Mouse (Mus musculus) neural tube, embryonic 10.5 days (tissue): ENCODE data around the gene Lrig1.

ENCODE experiments used
- DNase-seq: peaks from one replicate; pipeline ENCODE4 v3.0.0-alpha.2; 2017; ENCODE audit warnings: low spot score; ENCODE audit errors: extremely low spot score

Lrig1 gene

GRCm38 (mm10) chr6:94648496-94648895, 51.5 kb downstream of the Lrig1 start:
- DNase-seq: no peak

- peak; percentile 51 for DNase-seq
These were observed 52.2 kb downstream of the Lrig1 start for GRCm38 (mm10) chr6:94647574-94648430.

GRCm38 (mm10) chr6:94646902-94647301, 53.1 kb downstream of the Lrig1 start:
- no peak for DNase-seq

- DNase-seq: no peak
These were observed 53.6 kb downstream of the Lrig1 start for GRCm38 (mm10) chr6:94646274-94646863.

- no peak for DNase-seq
These were observed 54.2 kb downstream of the Lrig1 start for GRCm38 (mm10) chr6:94645723-94646122.

GRCm38 (mm10) chr6:94644641-94645040, 55.3 kb downstream of the Lrig1 start:
- no peak for DNase-seq

- DNase-seq: no peak
These were observed 56.0 kb downstream of the Lrig1 start for GRCm38 (mm10) chr6:94643989-94644388.

GRCm38 (mm10) chr6:94642048-94642447, 57.9 kb downstream of the Lrig1 start:
- no peak for DNase-seq

- DNase-seq: peak; percentile 47
These were observed 59.7 kb downstream of the Lrig1 start for GRCm38 (mm10) chr6:94640297-94640696.

- no peak for DNase-seq
These were observed 62.9 kb downstream of the Lrig1 start for GRCm38 (mm10) chr6:94637024-94637434.

GRCm38 (mm10) chr6:94635343-94635742, 64.6 kb downstream of the Lrig1 start:
- DNase-seq: no peak

- DNase-seq: no peak
These were observed 65.2 kb downstream of the Lrig1 start for GRCm38 (mm10) chr6:94634710-94635109.

- DNase-seq: no peak
These were observed 65.7 kb downstream of the Lrig1 start for GRCm38 (mm10) chr6:94634274-94634673.

GRCm38 (mm10) chr6:94631779-94632082, 68.2 kb downstream of the Lrig1 start:
- DNase-seq: no peak

- DNase-seq: no peak
These were observed 68.7 kb downstream of the Lrig1 start for GRCm38 (mm10) chr6:94631051-94631778.

GRCm38 (mm10) chr6:94628787-94629186, 71.2 kb downstream of the Lrig1 start:
- DNase-seq: no peak

GRCm38 (mm10) chr6:94627714-94628595, 72.0 kb downstream of the Lrig1 start:
- no peak for DNase-seq

- DNase-seq: no peak
These were observed 73.2 kb downstream of the Lrig1 start for GRCm38 (mm10) chr6:94626807-94627206.

- no peak for DNase-seq
These were observed 74.1 kb downstream of the Lrig1 start for GRCm38 (mm10) chr6:94625896-94626295.

GRCm38 (mm10) chr6:94624543-94624942, 75.4 kb downstream of the Lrig1 start:
- no peak for DNase-seq

GRCm38 (mm10) chr6:94622983-94623382, 77.0 kb downstream of the Lrig1 start:
- DNase-seq: peak; percentile 61
